Mouse (Mus musculus): Measurements from ENCODE around the gene Abcf3.

Abcf3 gene

DNA sequence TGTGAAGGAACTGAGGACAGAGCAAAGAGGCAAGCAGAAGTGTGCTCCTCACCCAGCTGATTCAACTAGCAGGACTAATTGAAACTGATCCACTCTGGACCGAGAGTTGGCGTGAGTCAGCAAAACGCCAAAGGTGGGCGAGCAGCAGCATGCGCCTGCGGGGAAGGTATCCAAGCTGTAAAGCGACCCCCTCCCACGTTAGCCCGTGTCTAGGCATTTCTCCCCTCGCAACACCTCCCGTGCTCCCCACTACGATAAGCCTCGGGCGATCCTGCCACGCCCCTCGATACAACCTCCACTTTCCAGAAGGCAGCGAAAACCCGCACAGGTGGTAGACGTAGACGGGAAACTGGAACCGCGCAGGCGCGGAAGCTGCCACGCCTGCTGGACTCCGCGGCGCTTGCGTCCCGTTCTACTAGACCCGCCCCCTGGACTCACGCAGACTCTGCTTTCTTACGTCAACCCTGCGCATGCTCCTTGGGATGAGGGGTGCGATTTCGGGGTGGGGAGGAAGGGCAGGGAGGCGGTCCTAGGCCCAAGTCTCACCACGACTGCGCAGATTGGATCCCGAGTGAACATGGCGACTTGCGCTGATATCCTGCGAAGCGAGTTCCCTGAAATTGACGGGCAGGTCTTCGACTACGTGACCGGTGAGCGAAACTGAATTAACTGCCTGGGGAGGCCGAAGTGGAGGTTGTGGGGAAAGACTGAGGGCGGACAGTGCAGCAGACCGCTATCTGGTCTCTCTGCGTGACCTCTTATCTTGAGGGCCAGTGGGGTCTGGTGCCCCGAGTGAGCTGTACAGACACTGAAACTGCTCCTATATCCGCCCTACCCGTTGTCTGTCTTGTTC is at the start of gene Abcf3:
Gene Abcf3 (plus strand): TSS at position 482 of the 853 bp plus-strand sequence.
- DNase-seq (ENCODE audit: low spot score) = peak; percentile 98

DNA sequence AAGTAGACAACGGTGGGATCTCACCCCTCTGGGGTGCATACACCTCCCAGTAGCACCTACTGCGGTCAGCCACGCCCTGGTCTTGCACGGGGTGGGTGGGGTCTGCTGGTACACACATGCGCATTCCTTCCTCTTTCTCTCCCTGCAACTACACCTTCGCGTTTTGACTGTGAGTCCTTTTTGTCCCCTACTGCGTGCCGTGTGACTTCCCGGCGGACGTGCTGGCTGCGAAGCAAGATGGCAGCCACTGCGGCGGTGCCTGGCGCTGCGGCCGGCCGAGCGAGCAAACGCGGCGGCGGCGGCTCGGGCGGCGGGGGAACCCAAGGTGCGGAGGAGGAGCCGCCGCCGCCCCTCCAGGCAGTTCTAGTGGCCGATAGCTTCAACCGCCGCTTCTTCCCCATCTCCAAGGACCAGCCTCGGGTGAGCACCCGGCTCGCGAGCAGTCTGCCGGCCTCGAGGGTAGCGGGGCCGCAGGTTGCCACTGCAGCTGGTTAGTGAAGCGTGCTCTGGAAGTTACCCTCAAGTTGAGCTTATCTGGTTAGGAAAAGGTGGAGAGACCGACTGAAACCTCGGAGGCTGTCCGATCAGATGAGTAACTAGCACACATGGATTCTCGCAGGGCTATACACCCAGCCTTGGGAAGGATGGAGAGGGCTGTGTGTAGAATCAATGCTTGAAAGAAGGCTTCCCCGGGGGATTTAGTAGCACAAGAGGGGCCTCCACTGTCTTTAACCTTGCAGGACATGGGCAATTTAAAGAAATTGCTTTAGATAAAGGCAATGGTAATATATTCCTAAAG is 49.5 kb upstream of the Abcf3 start, which contains the start of gene Eif2b5:
Gene Eif2b5 (plus strand): TSS at position 141 of the 799 bp plus-strand sequence.
- DNase-seq (ENCODE audit: low spot score) = peak; percentile 94

DNA sequence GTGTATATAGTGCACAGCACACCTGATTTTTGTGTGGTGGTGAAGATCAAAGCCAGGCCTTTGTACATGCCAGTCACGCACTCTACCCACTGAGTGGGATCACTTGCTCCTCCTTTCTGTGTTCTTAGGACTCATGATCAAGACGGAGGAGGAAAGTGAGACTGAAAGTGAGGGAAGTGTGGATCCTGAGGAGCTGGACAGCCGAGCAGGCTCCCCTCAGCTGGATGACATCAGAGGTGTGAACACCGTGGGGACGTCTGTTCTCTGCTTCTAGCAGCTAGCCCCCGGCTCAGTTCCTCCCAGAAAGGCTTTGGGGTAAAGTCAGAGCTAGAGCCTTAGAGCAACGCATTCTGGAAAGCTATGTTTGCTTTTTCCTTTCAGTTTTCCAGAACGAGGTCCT is 42.4 kb upstream of the Abcf3 start:
- DNase-seq (ENCODE audit: low spot score) = no peak

DNA sequence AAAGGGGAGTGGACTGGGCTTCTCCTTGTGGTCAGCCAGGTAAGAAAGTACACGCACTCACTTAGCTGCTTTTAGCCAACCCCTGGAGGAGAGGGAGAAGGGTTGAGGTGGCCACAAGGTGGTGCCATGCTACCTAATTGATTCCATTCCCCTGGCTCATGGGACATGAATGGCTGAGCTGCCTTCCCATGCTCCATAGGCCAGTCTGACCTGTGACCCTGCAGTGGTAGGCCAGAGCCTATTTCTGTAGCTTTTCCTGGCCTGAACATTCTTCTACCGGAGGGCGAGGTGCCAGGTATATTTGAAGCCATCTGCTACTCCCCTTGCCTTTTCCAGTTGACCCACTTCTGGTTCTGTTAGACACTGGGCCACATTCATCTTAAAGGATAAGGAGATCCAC is 39.0 kb upstream of the Abcf3 start:
- DNase-seq (ENCODE audit: low spot score) = no peak

DNA sequence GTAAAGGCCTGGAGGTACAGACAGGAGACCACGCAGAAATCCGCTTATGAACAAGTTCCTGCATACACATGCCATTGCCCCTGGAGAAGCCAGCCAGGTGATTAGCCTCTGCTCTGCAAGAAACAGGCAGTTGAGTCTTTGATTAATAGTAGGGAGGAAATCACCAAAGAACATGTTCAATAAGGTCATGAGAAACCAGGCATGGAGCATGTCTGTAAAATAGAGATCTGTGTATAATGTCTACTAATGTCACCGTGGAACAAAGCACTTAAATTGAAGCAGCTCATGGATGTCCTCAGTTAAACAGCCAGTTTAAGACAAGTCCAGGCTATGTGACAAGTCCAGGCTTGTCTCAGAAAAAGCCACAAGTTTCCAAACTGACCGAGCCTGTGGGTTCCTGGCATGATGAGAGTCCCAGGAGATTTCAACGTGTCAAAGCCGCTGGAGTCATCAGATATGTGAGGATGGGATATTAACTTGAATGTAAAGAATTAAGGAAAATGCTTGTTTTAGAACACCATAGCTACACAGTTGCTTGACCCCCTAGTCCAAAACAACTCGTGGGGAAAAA is 37.0 kb upstream of the Abcf3 start:
- no peak for DNase-seq (ENCODE audit: low spot score)

DNA sequence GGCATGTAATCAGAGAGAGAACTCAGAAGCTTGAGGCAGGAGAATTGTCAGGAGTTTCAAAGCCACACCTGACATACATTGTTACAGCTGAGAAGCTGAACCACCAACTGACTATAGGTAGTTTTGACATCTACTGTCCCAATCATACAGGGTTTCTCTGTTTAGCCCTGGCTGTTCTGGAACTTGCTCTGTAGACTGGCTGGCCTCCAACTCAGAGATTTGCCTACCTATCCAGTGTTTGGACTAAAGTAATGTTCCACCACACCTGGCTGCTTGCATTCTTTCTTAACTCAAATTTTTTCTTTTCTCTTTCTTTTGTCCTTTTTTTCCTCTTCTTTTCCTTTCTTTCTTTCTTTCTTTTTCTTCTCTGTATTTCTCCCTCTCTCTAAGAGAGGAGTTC is 32.3 kb upstream of the Abcf3 start:
- no peak for DNase-seq (ENCODE audit: low spot score)

GRCm38 (mm10) chr16:20516726-20517201 is 31.6 kb upstream of the Abcf3 start, which contains the start of gene Dvl3:
Gene Dvl3 (plus strand): TSS chr16:20516982.
- peak; percentile 86 for DNase-seq (ENCODE audit: low spot score)

- no peak for DNase-seq (ENCODE audit: low spot score)
Observed at GRCm38 (mm10) chr16:20517216-20517615, 31.2 kb upstream of the Abcf3 start.

DNA sequence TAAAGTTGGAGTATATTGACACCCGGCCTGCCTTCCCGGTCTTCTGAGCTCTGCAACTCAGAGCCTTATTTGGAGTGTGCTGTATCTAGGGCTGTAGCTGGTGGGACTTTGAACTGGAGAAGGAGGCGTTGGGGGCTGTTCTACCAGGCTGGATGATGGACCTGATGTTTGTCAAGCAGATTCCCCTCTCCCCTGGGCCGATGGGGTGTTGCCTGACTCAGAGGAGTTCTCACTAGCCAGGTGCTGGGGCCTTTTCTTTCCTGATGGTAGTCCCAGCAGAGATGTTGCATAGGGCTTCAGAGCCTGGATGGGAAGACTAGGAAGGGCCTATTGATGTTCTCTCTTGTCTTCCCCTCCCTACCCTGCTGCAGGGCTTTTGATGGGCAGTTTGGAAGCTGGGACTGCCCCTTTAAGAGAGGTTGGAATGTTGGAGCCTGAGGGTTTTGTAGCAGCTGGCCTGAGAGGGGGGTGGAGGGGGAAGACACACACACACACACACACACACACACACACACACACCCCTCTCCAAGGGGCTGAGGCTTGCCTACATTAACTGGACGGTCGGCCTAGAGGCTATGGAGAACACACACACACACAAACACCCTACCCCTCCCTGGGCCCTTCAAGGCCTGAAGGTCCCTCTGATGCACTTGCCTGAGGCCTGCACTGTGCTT is 30.5 kb upstream of the Abcf3 start:
- peak; percentile 20 for DNase-seq (ENCODE audit: low spot score)

- no peak for DNase-seq (ENCODE audit: low spot score)
Observed at GRCm38 (mm10) chr16:20523886-20524285, 24.5 kb upstream of the Abcf3 start.

DNA sequence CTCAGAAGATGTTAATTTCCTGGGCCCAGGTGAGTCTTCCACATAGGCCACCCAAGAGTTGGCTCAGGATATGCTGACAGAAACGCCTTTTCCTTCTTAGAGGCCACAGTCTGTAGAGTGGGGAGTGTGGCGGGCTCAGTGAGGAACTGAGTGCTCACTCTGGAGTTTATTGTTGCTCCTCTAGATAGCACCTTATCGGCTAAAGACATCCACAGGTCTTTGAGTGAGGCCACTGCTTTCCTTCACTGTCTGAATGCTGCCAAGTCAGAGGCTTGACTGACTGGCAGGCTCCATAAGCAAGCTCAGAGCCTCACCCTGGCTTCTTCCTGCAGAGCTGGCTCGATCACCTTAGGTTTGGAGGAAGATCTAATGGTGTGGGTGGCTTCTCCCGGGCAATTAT is 19.6 kb upstream of the Abcf3 start:
- no peak for DNase-seq (ENCODE audit: low spot score)

- no peak for DNase-seq (ENCODE audit: low spot score)
Observed at GRCm38 (mm10) chr16:20529375-20529774, 19.0 kb upstream of the Abcf3 start.

GRCm38 (mm10) chr16:20530941-20531340 is 17.4 kb upstream of the Abcf3 start:
- no peak for DNase-seq (ENCODE audit: low spot score)

DNA sequence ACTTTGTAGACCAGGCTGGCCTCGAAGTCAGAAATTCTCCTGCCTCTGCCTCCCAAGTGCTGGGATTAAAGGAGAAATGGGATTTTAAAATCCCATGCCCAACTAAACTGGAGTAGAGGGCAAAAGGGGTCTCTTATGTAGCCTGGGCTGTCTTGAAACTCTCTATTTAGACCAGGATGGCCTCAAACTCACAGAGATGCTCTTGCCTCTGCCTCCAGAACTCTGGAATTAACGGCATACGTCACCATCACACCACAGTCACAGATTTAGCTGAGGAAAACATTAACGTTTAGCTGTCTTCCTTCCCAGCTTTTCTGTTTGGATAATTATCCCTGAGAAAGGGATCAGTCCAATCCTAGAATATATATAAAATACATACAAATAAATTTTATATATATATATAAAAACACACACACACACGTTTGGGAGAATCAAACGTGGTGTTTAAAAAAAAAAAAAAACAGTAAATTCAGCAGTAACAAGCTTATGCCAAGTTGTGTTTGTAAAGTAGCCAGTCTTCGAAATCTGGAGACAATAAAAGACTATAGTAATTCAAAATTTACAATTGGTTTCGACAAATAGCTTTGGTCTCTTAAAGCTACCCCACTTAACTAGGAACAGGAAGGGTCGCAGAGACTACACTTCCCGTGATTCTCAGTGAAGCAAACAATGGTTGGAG is 13.6 kb upstream of the Abcf3 start:
- no peak for DNase-seq (ENCODE audit: low spot score)

- peak; percentile 96 for DNase-seq (ENCODE audit: low spot score)
Observed at GRCm38 (mm10) chr16:20535296-20536080, 12.9 kb upstream of the Abcf3 start, which contains the start of gene Ap2m1. Gene Ap2m1 (plus strand): TSS chr16:20535478.

DNA sequence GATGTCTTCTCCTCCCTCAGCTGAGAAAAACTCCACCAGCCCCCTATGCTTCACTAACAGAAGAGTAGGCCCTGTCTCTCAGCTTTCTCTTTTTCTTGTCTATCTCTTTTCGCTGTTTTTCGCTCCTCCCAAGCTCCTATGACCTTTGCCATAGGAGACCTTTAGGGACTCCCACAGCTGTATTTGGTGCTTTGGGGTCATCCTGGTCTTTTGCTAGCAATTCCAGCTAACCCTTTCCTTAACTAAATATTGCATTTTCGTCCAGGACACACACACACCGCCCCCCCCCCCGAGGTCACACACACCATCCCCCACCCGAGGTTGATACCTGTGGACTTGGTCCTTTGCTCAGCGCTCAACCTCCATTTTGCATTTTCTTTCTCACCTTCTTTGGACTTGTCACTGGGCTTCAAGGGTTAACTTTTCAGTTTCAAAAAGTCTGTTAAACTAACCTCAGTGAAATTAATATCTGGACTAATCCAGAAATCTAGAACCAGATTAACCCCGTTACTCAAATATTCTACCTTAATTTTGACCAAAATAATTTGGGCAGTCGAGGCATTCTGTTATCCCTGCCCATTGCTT is 12.2 kb upstream of the Abcf3 start:
- DNase-seq (ENCODE audit: low spot score) = no peak

DNA sequence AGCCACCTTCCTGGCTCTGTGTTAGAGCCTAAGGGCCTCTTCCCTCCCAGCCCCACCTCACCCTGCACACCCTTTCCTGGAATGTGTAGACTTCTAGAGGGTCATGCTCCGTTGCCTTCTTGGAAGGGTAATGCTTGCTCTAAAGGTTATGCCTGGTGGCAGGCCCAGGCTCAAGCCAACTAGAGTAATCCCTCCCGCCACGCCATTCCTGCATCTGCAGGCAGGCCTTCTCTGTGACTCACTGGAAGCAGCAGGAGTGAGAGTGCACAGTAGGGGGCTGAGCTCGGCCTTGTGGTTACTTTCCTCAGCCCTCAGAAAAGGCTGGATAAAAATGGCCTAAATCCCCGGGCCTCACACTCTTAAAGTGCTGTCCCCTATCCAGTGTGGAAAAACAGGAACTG is 11.3 kb upstream of the Abcf3 start:
- peak; percentile 33 for DNase-seq (ENCODE audit: low spot score)

DNA sequence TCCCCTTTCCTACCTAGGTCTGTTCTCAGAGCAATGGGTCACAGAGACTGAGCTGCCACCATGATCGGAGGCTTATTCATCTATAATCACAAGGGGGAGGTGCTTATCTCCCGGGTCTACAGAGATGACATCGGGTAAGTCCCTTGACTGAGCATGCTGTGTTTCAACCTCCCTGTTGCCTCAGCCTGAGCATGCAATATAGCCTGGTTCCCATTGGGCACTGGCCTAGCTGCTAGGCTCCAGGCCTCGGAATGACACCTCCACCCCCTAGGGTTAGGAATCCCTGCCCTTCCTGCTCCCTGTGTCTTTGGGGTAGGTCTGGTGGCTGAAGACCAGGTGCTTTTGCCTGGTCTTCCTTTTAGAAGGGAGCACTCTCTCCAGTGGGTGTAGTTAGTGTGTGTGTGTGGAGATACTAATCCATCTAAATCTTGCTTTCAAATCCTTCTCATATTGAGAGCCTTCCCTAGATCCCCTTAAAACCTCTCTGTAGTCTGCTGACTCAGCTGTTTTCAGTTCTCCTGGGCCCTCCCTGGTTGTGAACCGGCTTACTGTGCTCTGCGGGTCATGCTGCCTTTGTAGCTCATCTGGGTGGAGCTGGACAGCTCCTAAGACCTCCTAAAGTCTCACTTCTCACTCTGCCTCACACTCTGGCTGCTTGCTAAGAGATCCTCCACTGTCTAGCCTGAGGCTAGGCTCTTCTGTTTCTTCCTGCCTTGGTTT is 10.6 kb upstream of the Abcf3 start:
- DNase-seq (ENCODE audit: low spot score) = no peak

DNA sequence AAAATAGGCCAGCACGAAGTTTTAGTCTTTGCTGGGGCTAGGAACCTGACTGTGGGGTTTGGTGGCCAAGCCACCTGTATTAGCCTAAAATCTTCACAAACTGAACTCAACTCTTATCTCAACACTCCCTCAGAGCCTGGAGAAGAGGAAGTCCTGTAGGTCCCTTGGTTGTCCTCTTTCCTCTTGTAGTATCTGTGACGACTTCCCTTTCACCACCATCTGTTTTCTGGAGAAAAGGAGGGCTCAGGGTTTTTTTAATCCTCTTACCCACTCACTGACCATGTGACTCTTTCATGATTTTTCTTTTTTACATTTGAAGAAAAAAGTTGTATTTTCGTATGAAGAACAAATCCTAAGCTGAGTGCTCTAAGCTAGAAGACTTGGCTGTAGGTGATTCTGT is 8.7 kb upstream of the Abcf3 start:
- no peak for DNase-seq (ENCODE audit: low spot score)

Measured in layer of hippocampus, adult 11-12 months (tissue).